Mouse (Mus musculus): ENCODE measurements around the gene Lysmd2. TPM values are rescaled to one million over a fixed set of nuclear protein-coding genes. Genes with fewer than 3 reads are reported as not detected.
"Not testable (repeated sequence)": the region's sequence is repeated elsewhere in the genome, so short reads cannot be mapped to it uniquely, and the experiment has no call there.

The Lysmd2 gene
- polyA plus RNA-seq, 1 experiment from 2014 or later: 41.3 TPM

DNA sequence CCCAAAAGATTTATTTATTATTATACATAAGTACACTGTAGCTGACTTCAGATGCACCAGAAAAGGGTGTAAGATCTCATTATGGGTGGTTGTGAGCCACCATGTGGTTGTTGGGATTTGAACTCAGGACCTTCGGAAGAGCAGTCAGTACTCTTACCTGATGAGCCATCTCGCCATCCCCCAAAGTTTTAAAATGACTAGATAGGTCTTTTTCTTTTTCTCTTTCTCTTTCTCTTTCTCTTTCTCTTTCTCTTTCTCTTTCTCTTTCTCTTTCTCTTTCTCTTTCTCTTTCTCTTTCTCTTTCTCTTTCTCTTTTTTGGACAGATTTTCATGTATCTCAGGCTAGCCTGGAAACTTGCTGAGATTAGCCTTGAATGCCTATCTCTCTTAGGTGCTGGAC, 5.8 kb upstream of the Lysmd2 start:
- H3K27ac ChIP-seq; H3K4me2 ChIP-seq (replicated peaks); H3K36me3 ChIP-seq (replicated peaks; ENCODE audit: control insufficient read depth, insufficient read depth); H3K27me3 ChIP-seq (ENCODE audit: control insufficient read depth, insufficient read depth, low read length); H3K4me3 ChIP-seq (replicated peaks; ENCODE audit: low read length); ATAC-seq (ENCODE audit: low FRiP score); H3K4me1 ChIP-seq (replicated peaks; ENCODE audit: control insufficient read depth, insufficient read depth, low read length); DNase-seq (ENCODE audit: low spot score); H3K9ac ChIP-seq; H3K9me3 ChIP-seq (ENCODE audit: control insufficient read depth, low read length): not testable (repeated sequence)
- 93% methylated on average over 2 of the region's 2 CpGs for WGBS

DNA sequence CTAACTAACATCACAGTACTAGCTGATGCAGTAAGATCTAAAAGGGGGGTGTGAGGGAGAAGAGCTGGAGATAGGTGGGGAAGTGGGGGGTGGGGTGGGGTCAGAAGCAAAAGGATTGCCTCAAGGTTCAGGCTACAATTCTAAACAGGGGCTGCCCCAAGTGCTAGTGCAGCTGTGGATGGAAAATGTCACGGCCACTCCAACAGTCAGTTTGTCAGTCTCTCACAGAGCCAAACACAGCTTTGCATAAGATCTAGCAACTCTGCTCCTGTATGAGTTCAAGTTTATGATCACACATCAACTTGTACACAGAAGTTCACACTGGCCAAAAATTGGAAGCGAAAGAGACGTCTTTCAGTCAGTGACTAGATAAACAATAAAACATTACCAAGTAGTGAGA, 4.1 kb upstream of the Lysmd2 start:
- DNase-seq (ENCODE audit: low spot score) (no peak), ATAC-seq (ENCODE audit: low FRiP score) (no peak)
- no peaks in the 10 kb centered on the region for H3K36me3 ChIP-seq (replicated peaks; ENCODE audit: control insufficient read depth, insufficient read depth)
- H3K27me3 ChIP-seq (ENCODE audit: control insufficient read depth, insufficient read depth, low read length): no peaks in the 10 kb centered on the region
- H3K9me3 ChIP-seq (ENCODE audit: control insufficient read depth, low read length): no peaks in the 10 kb centered on the region
- peaks cover 4% of the 10 kb centered on the region for H3K4me1 ChIP-seq (replicated peaks; ENCODE audit: control insufficient read depth, insufficient read depth, low read length)
- H3K27ac ChIP-seq: no peak overlapping the region
- 90% methylated on average over 3 of the region's 3 CpGs for WGBS
- no peak overlapping the region for H3K9ac ChIP-seq
- H3K4me3 ChIP-seq (replicated peaks; ENCODE audit: low read length): no peak overlapping the region
- no peak overlapping the region for H3K4me2 ChIP-seq (replicated peaks)

DNA sequence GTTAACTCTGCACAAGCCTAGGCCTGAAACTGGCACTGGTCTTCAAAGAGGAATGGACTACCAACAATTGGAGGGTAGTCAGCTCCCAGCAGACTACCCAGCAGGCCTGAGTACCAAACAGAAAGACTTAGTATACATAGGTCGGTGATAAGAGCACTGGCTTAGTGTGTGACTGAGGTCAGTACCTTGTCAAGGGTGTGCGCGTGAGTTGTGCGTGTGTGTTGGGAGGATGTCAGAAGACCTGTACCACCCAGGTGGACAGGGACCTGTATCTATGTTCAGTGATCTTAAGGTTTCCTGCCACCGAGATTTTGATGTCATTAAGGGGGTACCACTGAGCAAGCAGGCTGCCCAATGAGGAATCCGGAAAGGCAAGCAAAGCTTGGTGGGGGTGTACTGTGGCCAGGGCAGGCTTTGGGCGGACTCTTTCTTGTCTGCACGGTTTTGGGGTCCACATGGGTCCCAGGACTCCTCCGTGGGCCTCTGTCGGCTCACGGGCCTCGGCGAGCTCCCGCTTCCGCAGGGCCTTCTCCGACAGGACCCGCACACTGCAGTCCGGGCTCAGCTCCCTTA, 472 bp upstream of the Lysmd2 start:
- Histone ChIP-seq H3K27ac (peak overlapping the region; percentile 98), H3K27me3 (ENCODE audit: control insufficient read depth, insufficient read depth, low read length) (no peaks in the 10 kb centered on the region), H3K4me2 (replicated peaks) (peak overlapping the region; percentile 95), H3K9ac (peak overlapping the region; percentile 96), H3K4me1 (replicated peaks; ENCODE audit: control insufficient read depth, insufficient read depth, low read length) (peaks cover 11% of the 10 kb centered on the region), H3K4me3 (replicated peaks; ENCODE audit: low read length) (peak overlapping the region; percentile 86), H3K36me3 (replicated peaks; ENCODE audit: control insufficient read depth, insufficient read depth) (no peaks in the 10 kb centered on the region), H3K9me3 (ENCODE audit: control insufficient read depth, low read length) (no peaks in the 10 kb centered on the region)
- no peak; the same call in 1 of the 2 replicates for ATAC-seq (ENCODE audit: low FRiP score)
- 16% methylated on average over 18 of the region's 18 CpGs for WGBS
- DNase-seq (ENCODE audit: low spot score): peak; percentile 34

DNA sequence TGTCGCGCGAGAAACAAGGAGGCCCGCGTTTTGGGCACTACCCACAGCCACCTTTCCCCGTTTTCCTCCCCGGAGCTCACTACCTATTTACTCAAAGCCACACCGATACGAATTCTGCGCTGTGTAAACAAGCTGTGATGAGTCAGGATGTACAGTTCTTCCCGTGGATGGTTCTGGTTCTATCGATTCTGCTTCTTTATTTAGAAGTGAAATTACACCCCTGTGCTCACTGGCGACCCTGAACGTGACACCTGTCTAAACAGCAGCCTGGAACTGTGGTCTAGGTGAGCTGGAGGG, 715 bp downstream of the Lysmd2 start:
- under 1% methylated on average over 14 of the region's 14 CpGs for WGBS
- H3K27ac ChIP-seq: peak overlapping the region; percentile 98
- peak overlapping the region; percentile 86 for H3K4me3 ChIP-seq (replicated peaks; ENCODE audit: low read length)
- H3K27me3 ChIP-seq (ENCODE audit: control insufficient read depth, insufficient read depth, low read length): no peaks in the 10 kb centered on the region
- H3K4me2 ChIP-seq (replicated peaks): peak overlapping the region; percentile 95
- ATAC-seq (ENCODE audit: low FRiP score) (no peak; the same call in 1 of the 2 replicates), DNase-seq (ENCODE audit: low spot score) (no peak)
- H3K4me1 ChIP-seq (replicated peaks; ENCODE audit: control insufficient read depth, insufficient read depth, low read length): peaks cover 11% of the 10 kb centered on the region
- H3K9me3 ChIP-seq (ENCODE audit: control insufficient read depth, low read length): no peaks in the 10 kb centered on the region
- H3K36me3 ChIP-seq (replicated peaks; ENCODE audit: control insufficient read depth, insufficient read depth): no peaks in the 10 kb centered on the region
- peak overlapping the region; percentile 96 for H3K9ac ChIP-seq

DNA sequence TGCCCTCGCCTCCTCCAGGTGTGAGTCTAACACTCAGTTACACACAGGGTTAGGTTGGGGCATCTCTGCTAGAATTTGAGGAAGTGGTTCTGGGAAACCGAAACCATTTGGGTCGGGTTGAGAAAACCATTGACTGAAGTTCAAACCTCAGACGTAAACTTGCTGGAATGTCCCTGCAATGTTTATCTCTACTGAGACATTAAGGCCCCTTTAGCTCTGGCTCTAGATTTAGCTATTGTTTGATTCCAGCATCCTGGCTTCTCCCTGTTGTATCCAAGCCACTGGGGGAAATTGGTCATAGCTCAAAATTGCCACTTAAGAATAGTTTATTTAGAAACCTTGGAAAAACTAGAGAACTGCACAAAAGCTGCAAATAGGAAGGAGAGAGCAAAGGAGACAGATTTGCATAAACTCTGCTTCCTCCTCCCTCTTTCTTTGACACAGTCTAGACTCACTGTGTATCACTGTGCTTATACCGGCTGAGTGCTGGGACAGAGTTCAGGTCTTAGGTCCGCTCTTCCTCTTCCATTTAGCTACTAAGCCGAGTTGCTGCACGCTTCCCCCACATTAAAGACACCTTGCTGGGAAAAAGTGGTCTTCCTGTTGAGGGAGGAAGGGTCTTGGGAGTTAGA, 5.4 kb downstream of the Lysmd2 start:
- H3K36me3 ChIP-seq (replicated peaks; ENCODE audit: control insufficient read depth, insufficient read depth): peaks cover 5% of the 10 kb centered on the region; the same call in 1 of the 2 replicates
- no peaks in the 10 kb centered on the region for H3K27me3 ChIP-seq (ENCODE audit: control insufficient read depth, insufficient read depth, low read length)
- no peak for ATAC-seq (ENCODE audit: low FRiP score)
- H3K9ac ChIP-seq: no peak overlapping the region
- DNase-seq (ENCODE audit: low spot score): no peak
- H3K9me3 ChIP-seq (ENCODE audit: control insufficient read depth, low read length): no peaks in the 10 kb centered on the region
- H3K4me1 ChIP-seq (replicated peaks; ENCODE audit: control insufficient read depth, insufficient read depth, low read length): peaks cover 7% of the 10 kb centered on the region
- H3K4me2 ChIP-seq (replicated peaks): no peak overlapping the region
- H3K27ac ChIP-seq: no peak overlapping the region
- 84% methylated on average over 8 of the region's 8 CpGs for WGBS
- no peak overlapping the region for H3K4me3 ChIP-seq (replicated peaks; ENCODE audit: low read length)

DNA sequence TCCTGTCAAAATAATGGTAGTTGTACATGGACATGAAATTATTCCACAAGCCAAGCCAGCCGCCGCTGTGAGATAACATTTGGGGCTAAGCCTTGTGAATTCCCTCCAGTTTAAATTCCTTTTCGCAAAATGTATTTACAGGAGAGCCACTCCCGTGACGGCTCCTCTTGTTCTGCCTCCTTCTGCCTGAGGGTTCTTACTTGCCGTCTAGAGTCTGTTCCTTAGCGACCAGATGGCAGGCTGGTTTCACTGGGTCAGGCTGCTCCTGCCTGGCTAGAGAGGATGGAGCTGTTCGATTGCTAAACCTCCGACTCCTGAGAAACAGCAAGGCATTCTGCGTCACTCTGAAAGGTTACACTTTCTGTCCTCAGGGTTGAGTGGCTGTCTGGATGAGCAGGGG, 6.6 kb downstream of the Lysmd2 start:
- Histone ChIP-seq H3K27me3 (ENCODE audit: control insufficient read depth, insufficient read depth, low read length) (no peaks in the 10 kb centered on the region), H3K4me2 (replicated peaks) (no peak overlapping the region), H3K9me3 (ENCODE audit: control insufficient read depth, low read length) (no peaks in the 10 kb centered on the region), H3K9ac (no peak overlapping the region), H3K36me3 (replicated peaks; ENCODE audit: control insufficient read depth, insufficient read depth) (peaks cover 9% of the 10 kb centered on the region; the same call in 1 of the 2 replicates), H3K27ac (no peak overlapping the region), H3K4me1 (replicated peaks; ENCODE audit: control insufficient read depth, insufficient read depth, low read length) (no peaks in the 10 kb centered on the region), H3K4me3 (replicated peaks; ENCODE audit: low read length) (no peak overlapping the region)
- WGBS: 59% methylated on average over 10 of the region's 10 CpGs
- no peak for ATAC-seq (ENCODE audit: low FRiP score)
- no peak for DNase-seq (ENCODE audit: low spot score)

DNA sequence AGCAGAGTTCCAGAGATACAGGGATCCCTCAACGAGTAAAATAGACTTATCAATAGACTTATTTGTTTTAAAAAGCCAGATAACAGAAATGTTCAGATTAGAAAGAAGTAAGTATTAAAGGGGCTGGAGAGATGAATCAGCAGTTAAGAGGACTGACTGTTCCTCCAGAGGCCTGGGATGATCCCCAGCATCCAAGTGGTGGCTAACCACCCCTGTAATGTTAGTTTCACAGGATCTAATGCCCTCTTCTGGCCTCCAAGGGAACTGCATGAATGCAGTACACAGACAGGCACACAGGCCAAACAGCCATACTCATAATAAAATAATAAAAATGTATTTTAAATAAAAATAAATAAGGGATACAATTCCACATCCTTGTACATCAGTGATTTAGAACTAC, 7.4 kb downstream of the Lysmd2 start:
- no peaks in the 10 kb centered on the region for H3K4me1 ChIP-seq (replicated peaks; ENCODE audit: control insufficient read depth, insufficient read depth, low read length)
- peaks cover 12% of the 10 kb centered on the region; the same call in 1 of the 2 replicates for H3K36me3 ChIP-seq (replicated peaks; ENCODE audit: control insufficient read depth, insufficient read depth)
- 33% methylated on average over 1 of the region's 1 CpGs for WGBS
- no peak for DNase-seq (ENCODE audit: low spot score)
- no peak overlapping the region for H3K4me3 ChIP-seq (replicated peaks; ENCODE audit: low read length)
- H3K4me2 ChIP-seq (replicated peaks): no peak overlapping the region
- H3K27ac ChIP-seq: no peak overlapping the region
- peak; percentile 42; the same call in 1 of the 2 replicates for ATAC-seq (ENCODE audit: low FRiP score)
- no peak overlapping the region for H3K9ac ChIP-seq
- no peaks in the 10 kb centered on the region for H3K9me3 ChIP-seq (ENCODE audit: control insufficient read depth, low read length)
- no peaks in the 10 kb centered on the region for H3K27me3 ChIP-seq (ENCODE audit: control insufficient read depth, insufficient read depth, low read length)

DNA sequence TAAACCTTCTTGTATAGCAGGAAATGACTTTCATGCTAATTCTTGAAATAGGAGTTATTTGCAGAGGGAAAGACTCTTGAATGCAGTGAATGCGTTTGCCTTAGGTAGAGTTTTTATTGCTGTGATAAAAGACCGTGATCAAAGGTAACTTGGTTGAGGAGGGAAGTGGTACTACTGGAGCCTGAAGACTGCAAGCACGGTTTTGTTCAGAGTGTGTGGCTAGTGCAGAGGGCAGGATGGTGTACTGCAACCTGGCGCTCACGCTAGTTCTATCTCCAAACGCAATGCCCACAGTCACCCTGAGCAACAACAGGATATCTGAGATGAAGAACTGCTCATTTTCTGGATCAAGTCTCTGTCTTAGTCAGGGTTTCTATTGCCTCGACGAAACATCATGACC, 8.1 kb downstream of the Lysmd2 start:
- no peak overlapping the region for H3K4me3 ChIP-seq (replicated peaks; ENCODE audit: low read length)
- no peak overlapping the region for H3K4me2 ChIP-seq (replicated peaks)
- H3K27me3 ChIP-seq (ENCODE audit: control insufficient read depth, insufficient read depth, low read length): no peaks in the 10 kb centered on the region
- H3K36me3 ChIP-seq (replicated peaks; ENCODE audit: control insufficient read depth, insufficient read depth): peaks cover 12% of the 10 kb centered on the region; the same call in 1 of the 2 replicates
- DNase-seq (ENCODE audit: low spot score): no peak
- H3K9me3 ChIP-seq (ENCODE audit: control insufficient read depth, low read length): no peaks in the 10 kb centered on the region
- no peak for ATAC-seq (ENCODE audit: low FRiP score)
- no peak overlapping the region for H3K27ac ChIP-seq
- H3K4me1 ChIP-seq (replicated peaks; ENCODE audit: control insufficient read depth, insufficient read depth, low read length): no peaks in the 10 kb centered on the region
- H3K9ac ChIP-seq: no peak overlapping the region
- 94% methylated on average over 8 of the region's 8 CpGs for WGBS

DNA sequence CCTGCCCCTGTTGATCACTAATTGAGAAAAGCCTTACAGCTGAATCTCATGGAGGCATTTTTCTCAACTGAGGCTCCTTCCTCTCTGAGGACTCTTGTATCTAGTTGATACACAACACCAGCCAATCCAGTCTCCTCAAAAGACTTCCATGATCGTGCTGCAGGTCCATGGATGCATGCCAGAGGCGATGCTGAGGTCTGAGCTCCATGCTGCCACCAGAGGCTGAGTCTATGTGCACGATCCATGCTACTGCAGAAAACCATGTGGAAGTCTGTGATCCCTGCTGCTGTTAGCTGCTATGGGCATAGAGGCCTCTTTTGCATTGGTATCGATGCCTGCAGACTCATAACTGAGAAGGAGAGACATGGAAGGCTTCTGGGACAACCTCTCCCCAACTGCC, 8.7 kb downstream of the Lysmd2 start:
- no peak for DNase-seq (ENCODE audit: low spot score)
- H3K9me3 ChIP-seq (ENCODE audit: control insufficient read depth, low read length): no peaks in the 10 kb centered on the region
- H3K36me3 ChIP-seq (replicated peaks; ENCODE audit: control insufficient read depth, insufficient read depth): peaks cover 12% of the 10 kb centered on the region; the same call in 1 of the 2 replicates
- no peak overlapping the region for H3K4me3 ChIP-seq (replicated peaks; ENCODE audit: low read length)
- no peak overlapping the region for H3K9ac ChIP-seq
- no peaks in the 10 kb centered on the region for H3K4me1 ChIP-seq (replicated peaks; ENCODE audit: control insufficient read depth, insufficient read depth, low read length)
- 79% methylated on average over 4 of the region's 4 CpGs for whole genome bisulfite sequencing
- H3K4me2 ChIP-seq (replicated peaks): no peak overlapping the region
- no peak for ATAC-seq (ENCODE audit: low FRiP score)
- H3K27me3 ChIP-seq (ENCODE audit: control insufficient read depth, insufficient read depth, low read length): no peaks in the 10 kb centered on the region
- no peak overlapping the region for H3K27ac ChIP-seq
